Mouse (Mus musculus): ENCODE results near the gene Fam204a.

Fam204a gene

GRCm38 (mm10) chr19:60159827-60160226 lies 66.7 kb downstream of the Fam204a start:
- DNase-seq, result no peak

DNA sequence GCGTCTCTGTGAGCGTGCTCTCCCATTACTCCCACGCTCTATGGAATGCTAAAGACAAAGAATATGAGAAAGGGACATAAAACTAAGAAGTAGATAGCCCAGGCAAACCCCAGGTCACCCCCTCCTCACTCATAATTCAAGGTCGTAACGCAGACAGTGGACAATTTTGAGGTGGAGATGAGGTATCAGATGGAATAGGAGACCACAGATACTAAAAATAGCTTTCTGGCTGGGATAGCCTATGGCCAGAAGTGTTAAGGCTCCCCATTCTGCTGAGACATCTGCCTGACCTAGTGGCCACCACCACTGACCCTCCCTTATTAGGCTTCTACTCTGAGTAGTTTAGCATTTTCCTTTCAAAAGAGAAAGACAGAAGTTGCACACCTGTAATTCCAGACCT lies 71.2 kb downstream of the Fam204a start:
- DNase-seq, result no peak

GRCm38 (mm10) chr19:60153096-60153495 lies 73.4 kb downstream of the Fam204a start:
- DNase-seq, result no peak

DNA sequence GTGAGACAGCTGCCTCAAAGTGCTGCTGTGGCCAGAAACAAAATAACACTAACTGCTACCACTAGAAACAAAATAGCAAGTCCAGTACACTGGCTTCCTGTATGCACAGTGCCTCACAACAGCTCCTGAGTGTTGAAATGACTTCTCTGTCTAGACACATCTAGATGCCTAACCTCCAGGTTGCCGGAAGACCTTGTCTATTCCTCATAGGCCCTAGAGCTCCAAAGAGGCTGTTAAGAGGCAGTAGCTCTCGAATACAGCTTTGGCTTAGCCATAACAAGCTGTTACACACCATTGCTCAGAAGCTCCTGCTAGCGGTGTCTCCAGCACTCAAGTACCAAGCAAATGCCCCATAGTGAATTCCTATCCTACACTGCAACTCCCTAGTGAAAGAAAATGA lies 76.4 kb downstream of the Fam204a start:
- no peak for DNase-seq

DNA sequence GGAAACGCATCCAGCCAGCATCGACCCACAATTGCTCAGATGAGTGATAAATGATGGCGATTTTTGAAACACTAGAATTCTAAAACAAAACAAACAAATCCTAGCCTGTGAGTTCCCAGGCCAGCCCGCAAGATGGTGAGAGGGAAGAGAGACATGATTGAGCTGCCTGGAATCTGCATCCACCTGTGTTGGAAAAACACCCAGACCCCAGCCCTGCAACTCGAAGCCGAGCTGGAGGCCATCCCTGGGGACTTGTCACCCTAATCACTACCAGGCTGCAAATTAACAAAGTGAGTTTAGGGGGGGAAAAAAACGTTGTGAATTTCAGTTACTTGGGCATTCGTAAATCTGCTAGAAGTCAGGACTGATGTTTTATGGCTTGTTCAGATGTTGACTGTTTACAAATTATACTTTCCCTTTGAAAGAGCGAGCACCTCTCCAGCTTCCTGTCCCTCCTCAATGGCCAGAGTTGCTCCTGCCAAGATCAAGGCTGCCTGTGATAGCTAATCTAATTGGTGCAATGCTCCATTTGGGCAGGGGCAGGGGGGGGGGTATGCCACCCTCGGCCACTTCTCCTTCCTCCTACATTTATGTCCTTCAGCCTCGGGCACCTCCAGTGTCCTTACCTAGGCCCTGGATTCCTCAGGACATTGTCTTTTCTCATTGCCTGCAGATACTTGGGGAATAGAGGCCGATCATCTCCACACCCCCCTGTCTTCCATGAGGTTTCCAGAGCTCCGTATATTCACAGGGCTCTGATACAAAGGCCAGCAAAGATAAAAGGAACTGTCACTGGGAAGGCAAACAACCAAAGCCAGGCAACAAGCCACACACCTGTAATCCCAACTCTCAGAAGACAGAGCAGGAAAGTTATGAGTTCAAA lies 77.2 kb downstream of the Fam204a start:
- DNase-seq, result no peak
